Mouse (Mus musculus) right cerebral cortex, adult 18-20 months (tissue): ENCODE results near the gene Crx.

Experiments used
- DNase-seq: peaks from one replicate; pipeline ENCODE4 v3.0.0; 2022; ENCODE audit warnings: mixed read lengths

The Crx gene

DNA sequence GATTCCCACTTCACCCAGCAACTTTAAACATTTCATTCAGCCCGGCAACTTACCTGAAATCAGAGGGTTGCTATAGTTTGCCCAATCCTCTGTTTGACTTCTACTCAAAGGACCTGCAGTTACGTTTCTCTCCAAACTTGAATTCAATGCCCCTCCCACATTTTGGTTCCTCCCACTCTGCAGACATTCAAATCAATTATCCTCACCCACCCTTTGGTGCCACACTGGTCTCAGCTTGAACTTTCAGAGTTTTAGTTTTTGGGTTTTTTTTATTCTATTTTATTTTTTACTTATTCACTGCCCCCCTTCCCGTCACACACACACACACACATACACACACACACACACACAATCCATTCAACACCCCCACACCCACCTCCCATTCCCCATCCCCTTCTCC, 40.2 kb downstream of the Crx start, which contains the start of gene Obox6:
Gene Obox6 (minus strand): TSS at position 101 of the 400 bp plus-strand sequence.
- DNase-seq, result no peak
